In the genomic region with DNA sequence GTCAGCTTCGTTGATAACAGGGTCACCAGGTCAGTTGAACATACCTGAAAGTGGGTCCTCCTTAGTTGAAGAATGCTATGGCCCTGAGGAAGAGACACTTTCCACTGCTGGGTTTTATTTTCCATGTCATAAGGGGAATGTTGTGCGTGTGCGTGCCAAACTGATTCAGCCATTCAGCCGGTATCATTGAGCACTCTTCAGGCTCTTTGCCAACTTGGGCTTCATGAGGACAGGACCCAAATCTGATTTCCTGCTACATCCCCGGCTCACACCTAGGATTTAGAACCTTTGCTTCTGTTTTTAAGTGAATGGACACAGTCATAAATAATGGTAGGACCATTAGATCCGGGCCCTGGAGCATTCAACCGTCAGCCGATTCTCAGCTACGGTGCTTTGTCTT, we compare ENCODE assay signal across 28 mouse cellular contexts. TPM values are rescaled to one million over a fixed set of nuclear protein-coding genes. Genes with fewer than 3 reads are reported as not detected.
DNase-seq lines count a peak whose midpoint lies in the region; ATAC-seq lines count a peak whose summit lies in the region.
"Had no signal": no experiment of that assay in that cellular context is flagged by ENCODE, and none has a peak within 500 bp of the region (broad histone marks: within the 10 kb centered on the region; RNA-seq: fewer than 3 reads in every experiment).

No protein-coding gene starts in this region.

- 83% methylated on average over 9 of the region's 9 CpGs for WGBS in heart, embryonic 10.5 days
- WGBS in liver, embryonic 11.5 days = 84% methylated on average over 9 of the region's 9 CpGs

- no peaks in the 10 kb centered on the region for H3K9me3 ChIP-seq in heart, embryonic 10.5 days
- H3K9me3 ChIP-seq in liver, embryonic 11.5 days (ENCODE audit: control insufficient read depth, low read length) = no peaks in the 10 kb centered on the region
- H3K9me3 ChIP-seq: embryonic facial prominence, embryonic 10.5 days; embryonic facial prominence, embryonic 13.5 days; forebrain, embryonic 12.5 days; forebrain, embryonic 15.5 days; G1E; heart, embryonic 12.5 days; heart, embryonic 15.5 days had no signal

- H3K36me3 ChIP-seq in heart, embryonic 10.5 days = no peaks in the 10 kb centered on the region
- no peaks in the 10 kb centered on the region for H3K36me3 ChIP-seq in liver, embryonic 11.5 days (ENCODE audit: control insufficient read depth, insufficient read depth, low read length)
- H3K36me3 ChIP-seq: embryonic facial prominence, embryonic 10.5 days; embryonic facial prominence, embryonic 13.5 days; forebrain, embryonic 12.5 days; forebrain, embryonic 15.5 days; G1E; heart, embryonic 12.5 days; heart, embryonic 15.5 days had no signal

- ATAC-seq in liver, embryonic 11.5 days (replicated peaks; ENCODE audit: low FRiP score) = no peak
- ATAC-seq: forebrain, embryonic 15.5 days; inflammation-experienced regulatory T-cells, adult 6 months; intestine, embryonic 16.5 days had no signal

- peak; percentile 14 for DNase-seq in adrenal gland, postnatal 14 days
- DNase-seq in adrenal gland, adult 8-10 months = no peak
- peak; percentile 63 to 70 for DNase-seq in cerebellum, postnatal 10 days
- no peak for DNase-seq in cerebellum, adult 11 months
- peak; percentile 39 for DNase-seq in heart, embryonic 10.5 days (ENCODE audit: low spot score)
- DNase-seq in heart, adult 18-20 months = no peak
- DNase-seq in liver, embryonic 11.5 days (ENCODE audit: low spot score) = no peak
- DNase-seq: adrenal gland, postnatal 25 days; B cell, adult 2 months; embryo, embryonic 11 days; gastrocnemius, postnatal 25 days; heart, postnatal 10 days; heart, postnatal 4 days; kidney, adult 18-20 months; kidney, adult 9 months had no signal

- H3K9ac ChIP-seq in liver, embryonic 11.5 days (ENCODE audit: low read depth, low read length) = no peak overlapping the region
- H3K9ac ChIP-seq: embryonic facial prominence, embryonic 13.5 days; forebrain, embryonic 12.5 days; forebrain, embryonic 15.5 days; heart, embryonic 12.5 days; heart, embryonic 15.5 days; hindbrain, embryonic 14.5 days had no signal

- H3K4me3 ChIP-seq in heart, embryonic 10.5 days = no peak overlapping the region
- no peak overlapping the region for H3K4me3 ChIP-seq in liver, embryonic 11.5 days (ENCODE audit: low read depth, low read length)
- H3K4me3 ChIP-seq: embryonic facial prominence, embryonic 10.5 days; embryonic facial prominence, embryonic 13.5 days; erythroblast, embryonic 14.5 days; forebrain, embryonic 12.5 days; forebrain, embryonic 15.5 days; heart, embryonic 12.5 days; heart, embryonic 15.5 days had no signal

- no peak overlapping the region for H3K4me2 ChIP-seq in liver, embryonic 11.5 days
- H3K4me2 ChIP-seq: embryonic facial prominence, embryonic 13.5 days; forebrain, embryonic 12.5 days; forebrain, embryonic 15.5 days; heart, embryonic 12.5 days; heart, embryonic 15.5 days; hindbrain, embryonic 14.5 days had no signal

- H3K27ac ChIP-seq in heart, embryonic 10.5 days = no peak overlapping the region
- no peak overlapping the region for H3K27ac ChIP-seq in liver, embryonic 11.5 days (ENCODE audit: low read depth, low read length)
- H3K27ac ChIP-seq: embryonic facial prominence, embryonic 10.5 days; embryonic facial prominence, embryonic 13.5 days; forebrain, embryonic 12.5 days; forebrain, embryonic 15.5 days; heart, embryonic 15.5 days; hindbrain, embryonic 14.5 days; hindbrain, postnatal 0 days had no signal

- no peaks in the 10 kb centered on the region for H3K27me3 ChIP-seq in heart, embryonic 10.5 days (ENCODE audit: insufficient read depth, poor library complexity, severe bottlenecking)
- H3K27me3 ChIP-seq in liver, embryonic 11.5 days (replicated peaks; ENCODE audit: control insufficient read depth, insufficient read depth, low read length) = no peaks in the 10 kb centered on the region
- H3K27me3 ChIP-seq: CH12.LX; embryonic facial prominence, embryonic 13.5 days; forebrain, embryonic 12.5 days; forebrain, embryonic 15.5 days; heart, embryonic 12.5 days; heart, embryonic 15.5 days had no signal

- peaks cover 17% of the 10 kb centered on the region for H3K4me1 ChIP-seq in heart, embryonic 10.5 days
- no peaks in the 10 kb centered on the region for H3K4me1 ChIP-seq in liver, embryonic 11.5 days (replicated peaks; ENCODE audit: control insufficient read depth, insufficient read depth, low read length)

RNA-seq across cellular contexts. Expression of a gene that starts 10.9 kb away (rescaled TPM):
- total RNA-seq in adrenal gland, postnatal 14 days (2021) = 12.1 and 14.4 TPM in 2 replicates
- 10 to 100 TPM; 13.0 to 19.3 (median 16.9) TPM for total RNA-seq in adrenal gland, adult 8-10 months (2022)
- 4.3 and 4.5 TPM in 2 replicates for polyA plus RNA-seq in heart, embryonic 10.5 days (2016; fragmentation: Nextera tagmentation; extraction: Ambion mirVana)
- 1 to 10 TPM; 6.6 to 8.1 TPM for total RNA-seq in heart, adult 18-20 months (2021)
- polyA plus RNA-seq in liver, embryonic 11.5 days (2014; fragmentation: Nextera tagmentation; extraction: Ambion mirVana) = 3.6 TPM in 2 replicates
- polyA plus RNA-seq: erythroblast, embryonic 14.5 days; G1E had no signal

Comparison
In these comparisons a context has a peak if more than half of its experiments do, and no peak if none do; other contexts are left out.
1. DNase-seq: peak in adrenal gland, postnatal 14 days (single experiment), cerebellum, postnatal 10 days (2 of 2) and heart, embryonic 10.5 days (single experiment); none in adrenal gland, adult 8-10 months (single experiment), cerebellum, adult 11 months (single experiment), heart, adult 18-20 months (0 of 2) and liver, embryonic 11.5 days (single experiment).